Mouse (Mus musculus): Measurements from ENCODE around the gene Cylc2. TPM values are rescaled to one million over a fixed set of nuclear protein-coding genes. Genes with fewer than 3 reads are reported as not detected.

Cylc2 gene
- total RNA-seq (2012; rRNA removed): not detected in 2 replicates
- polyA plus RNA-seq (2012; ENCODE audit: insufficient read depth in 1 of 2, insufficient read length in 2 of 2, low read depth in 1 of 2, low replicate concordance in 2 of 2, missing spikeins in 1 of 2): not detected

DNA sequence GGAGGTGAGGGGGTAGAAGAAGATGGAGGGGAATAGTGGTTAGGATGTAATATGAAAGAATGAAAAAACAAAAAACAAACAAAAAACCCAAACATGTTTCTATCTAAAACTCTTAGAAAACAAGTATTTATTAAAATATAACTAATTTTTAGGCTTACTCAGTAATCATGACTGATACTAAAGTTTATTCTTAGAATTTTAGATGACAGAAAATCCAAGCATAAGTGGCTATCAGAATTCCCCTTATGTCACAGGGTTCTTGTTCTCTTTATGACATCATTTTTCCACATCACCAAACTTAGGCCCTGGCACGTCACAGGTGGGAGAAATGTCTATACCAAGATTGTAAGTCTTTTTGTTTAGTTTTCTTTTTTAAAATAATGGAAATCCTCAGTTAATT is at the start of gene Cylc2:
Cylc2 (plus strand) TSS at position 301 of the 400 bp plus-strand sequence.
- Histone ChIP-seq H3K27ac (ENCODE audit: control insufficient read depth, low read depth, low read length) (no peak within 1 kb of the TSS), H3K4me3 (ENCODE audit: control insufficient read depth in 1 of 2, insufficient read depth in 1 of 2, low read depth in 2 of 2, low read length in 2 of 2) (no peak within 1 kb of the TSS), H3K9me3 (replicated peaks; ENCODE audit: insufficient read depth, low read length) (no peaks in the 10 kb centered on the region), H3K27me3 (ENCODE audit: control insufficient read depth in 1 of 2, insufficient read depth in 2 of 2, low read length in 2 of 2) (no peaks in the 10 kb centered on the region), H3K36me3 (ENCODE audit: control insufficient read depth in 1 of 2, insufficient read depth in 2 of 2, low read length in 2 of 2) (no peaks in the 10 kb centered on the region), H3K9ac (ENCODE audit: control insufficient read depth, low read depth, low read length, poor library complexity, severe bottlenecking) (no peak within 1 kb of the TSS), H3K79me2 (ENCODE audit: control insufficient read depth, insufficient read depth, low read length, poor library complexity) (no peaks in the 10 kb centered on the region), H3K4me1 (ENCODE audit: control insufficient read depth in 1 of 2, insufficient read depth in 2 of 2, low read length in 2 of 2) (no peaks in the 10 kb centered on the region)
- no peak for DNase-seq (ENCODE audit: low read depth, low spot score)
- no peak for TF ChIP-seq RAD21 (IDR thresholded peaks at IDR 0.05; ENCODE audit: low read depth, low read length)
- TF ChIP-seq GATA1 (IDR thresholded peaks at IDR 0.05; ENCODE audit: low read depth, low read length): no peak
- TF ChIP-seq POLR2A (IDR thresholded peaks at IDR 0.05; ENCODE audit: control insufficient read depth in 1 of 2, insufficient read depth in 1 of 2, low read depth in 1 of 2, low read length in 2 of 2, poor library complexity in 1 of 2): no peak
- TF ChIP-seq E2F4 (IDR thresholded peaks at IDR 0.05; ENCODE audit: borderline replicate concordance, low read depth, low read length): no peak
- no peak for TF ChIP-seq ELF1 (IDR thresholded peaks at IDR 0.05; ENCODE audit: low read depth, low read length)
- TF ChIP-seq UBTF (IDR thresholded peaks at IDR 0.05; ENCODE audit: borderline replicate concordance, insufficient read depth, low read depth, low read length): no peak
- TF ChIP-seq SMC3 (IDR thresholded peaks at IDR 0.05; ENCODE audit: low read depth, low read length): no peak
- TF ChIP-seq MXI1 (IDR thresholded peaks at IDR 0.05; ENCODE audit: low read depth, low read length): no peak
- TF ChIP-seq MAX (IDR thresholded peaks at IDR 0.05; ENCODE audit: low read length): no peak
- no peak for TF ChIP-seq RCOR1 (IDR thresholded peaks at IDR 0.05; ENCODE audit: low read depth, low read length)
- no peak for TF ChIP-seq USF1 (IDR thresholded peaks at IDR 0.05; ENCODE audit: low read depth, low read length)
- no peak for TF ChIP-seq BHLHE40 (IDR thresholded peaks at IDR 0.05; ENCODE audit: borderline replicate concordance, low read depth, low read length)
- no peak for TF ChIP-seq GABPA (IDR thresholded peaks at IDR 0.05; ENCODE audit: low read depth, low read length)
